Mouse (Mus musculus) c-Kit-positive CD71-negative TER-119-negative erythroid progenitor cells, embryonic 14.5 days (primary cell): ENCODE results near the gene H2-DMb2.

Experiments used
- DNase-seq: peaks from one replicate; pipeline ENCODE4 v3.0.0-alpha.2; 2013; ENCODE audit warnings: low read depth

Gene H2-DMb2

DNA sequence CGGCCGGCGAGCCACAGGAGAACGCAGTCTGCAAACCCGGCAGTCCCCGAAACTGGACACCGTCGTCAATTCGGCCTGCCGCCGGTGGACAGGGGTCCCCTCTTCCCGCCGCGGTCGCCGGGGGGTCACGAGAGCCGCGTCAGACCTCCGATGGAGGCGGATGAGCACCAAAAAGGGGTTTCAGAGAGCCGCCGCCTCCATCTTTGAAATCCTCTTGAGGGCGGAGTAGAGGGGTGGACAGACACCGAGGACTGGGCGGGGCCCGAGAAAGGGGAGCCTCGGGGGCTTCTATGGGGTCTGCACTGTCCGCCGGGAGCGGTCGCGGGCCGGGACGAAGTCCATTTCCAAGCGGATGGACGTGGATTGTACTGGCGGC, 24.2 kb upstream of the H2-DMb2 start:
- DNase-seq = no peak

DNA sequence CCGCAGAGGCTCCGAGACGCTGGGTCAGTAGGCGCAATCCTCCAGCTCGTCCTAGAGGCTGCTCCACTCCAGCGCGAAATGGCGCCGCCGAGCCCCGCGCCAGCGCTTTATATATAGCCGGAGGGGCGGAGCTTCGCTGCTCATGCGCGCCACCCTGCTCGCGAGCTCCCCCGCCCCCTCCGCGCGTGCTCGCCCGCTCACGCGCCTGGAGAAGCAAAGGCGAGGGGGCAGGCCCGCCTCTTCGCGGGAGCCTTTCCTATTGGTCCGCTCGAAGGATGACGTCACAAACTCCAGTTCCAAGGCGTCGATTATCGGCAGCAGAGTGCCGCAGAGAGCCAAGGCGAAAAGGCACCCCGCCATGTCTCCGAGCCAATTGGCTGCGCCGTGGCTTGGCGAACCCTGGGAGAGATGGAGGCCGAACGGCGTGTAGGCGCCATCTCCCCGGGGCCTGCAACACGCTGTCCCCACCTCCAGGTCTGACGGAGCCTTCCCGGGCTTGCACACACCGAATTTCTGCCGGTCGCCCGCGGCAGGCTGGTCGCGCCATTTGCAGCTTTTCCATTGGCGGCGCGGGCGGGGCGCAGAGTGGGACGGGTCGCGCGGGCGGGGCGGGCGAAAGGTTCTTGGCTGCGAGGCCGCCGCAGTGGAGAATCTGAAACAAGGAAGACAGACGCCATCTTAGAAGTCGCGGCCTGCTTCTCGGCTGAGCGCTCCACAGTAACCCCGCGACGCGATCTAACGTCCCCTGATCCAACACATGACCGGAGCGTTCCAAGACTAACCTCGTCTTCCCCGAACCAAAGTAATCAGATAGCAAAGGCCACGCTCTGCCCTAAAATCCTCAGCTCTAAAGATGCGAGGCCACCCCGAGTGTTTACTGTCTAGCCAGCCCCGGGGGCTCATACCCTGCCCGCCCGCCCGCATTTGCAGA, 23.6 kb upstream of the H2-DMb2 start, which contains the start of gene H2-DMa:
Gene H2-DMa, plus strand, starts transcription at position 293 of the 931 bp plus-strand sequence.
- peak; percentile 99 for DNase-seq

DNA sequence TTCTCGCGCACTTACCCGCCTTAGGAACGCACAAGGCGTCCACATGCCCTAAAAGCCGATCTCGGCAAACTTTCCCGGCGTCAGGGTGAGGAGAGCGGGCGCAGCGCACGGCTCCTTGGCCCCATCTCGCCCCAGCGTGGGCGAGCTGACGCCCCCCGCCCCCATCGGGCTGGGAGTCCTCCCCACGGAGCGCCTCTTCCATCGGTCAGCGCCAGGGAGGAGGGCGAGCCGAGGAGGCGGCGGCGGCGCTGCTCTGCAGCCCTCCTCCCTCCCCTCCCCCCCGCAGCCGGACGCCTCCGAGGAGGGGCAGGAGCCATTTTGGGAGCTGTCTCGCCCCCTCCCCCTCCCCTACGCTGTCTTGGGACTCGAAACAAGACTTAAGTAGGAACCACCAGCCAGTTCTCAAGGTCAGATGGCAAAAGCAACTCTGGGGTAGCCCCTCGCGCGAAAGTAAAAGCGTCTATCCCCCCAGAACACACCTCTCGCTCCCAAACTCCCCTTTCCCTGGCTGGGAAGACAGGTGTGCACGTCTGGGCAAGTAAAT, 22.9 kb upstream of the H2-DMb2 start:
- DNase-seq = no peak

DNA sequence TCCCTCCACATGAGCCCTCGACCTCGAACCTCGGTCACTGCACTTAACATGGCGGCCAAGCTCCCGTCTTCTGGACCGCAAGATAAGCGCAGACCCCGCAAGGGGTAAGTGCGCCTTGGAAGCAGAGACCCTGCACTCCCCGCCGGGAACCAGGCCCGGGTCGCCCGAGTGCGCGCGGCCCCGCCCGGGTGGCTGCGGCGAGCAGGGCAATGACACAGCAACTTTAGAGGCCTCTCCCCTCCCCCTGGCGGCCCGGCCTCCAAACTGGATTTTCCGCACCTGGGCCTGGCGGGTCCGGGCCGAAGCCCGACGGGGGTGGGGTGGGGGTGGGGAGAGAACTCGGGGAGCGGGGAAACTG, 22.3 kb upstream of the H2-DMb2 start:
- DNase-seq = no peak

DNA sequence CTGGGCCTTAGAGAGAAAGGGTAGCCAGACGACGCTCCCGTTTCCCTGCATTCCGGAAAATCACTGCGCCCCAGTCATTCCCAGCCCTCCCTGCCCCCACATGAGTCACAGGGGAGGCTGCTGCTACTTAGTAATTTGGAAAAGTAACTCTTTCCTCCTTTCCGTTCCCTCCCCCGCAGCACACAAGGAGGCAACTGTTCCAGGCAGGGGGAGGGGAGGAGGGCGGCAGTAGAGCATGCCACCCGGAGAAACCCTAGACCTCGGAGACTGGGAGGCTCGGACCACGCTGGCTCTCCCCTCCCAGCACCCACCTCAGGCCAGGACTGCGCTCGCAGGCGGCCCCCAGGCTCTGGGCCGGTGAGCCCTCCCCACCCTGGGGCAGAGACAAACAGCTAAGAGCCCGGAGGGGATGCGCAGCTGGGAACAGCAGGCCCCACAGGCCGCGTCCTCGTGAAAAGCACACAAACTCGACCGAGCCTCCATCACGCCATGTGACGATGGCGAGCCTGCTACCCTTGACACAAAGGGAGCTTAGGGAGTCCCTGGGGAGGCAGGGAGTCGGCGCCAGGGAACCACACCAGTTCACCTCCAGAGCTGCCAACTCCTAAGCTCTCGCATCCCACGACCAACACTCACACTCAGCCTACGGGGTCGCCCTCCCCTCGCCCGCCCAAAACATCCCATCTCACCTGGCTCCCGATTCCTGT, 21.8 kb upstream of the H2-DMb2 start:
- DNase-seq = no peak

DNA sequence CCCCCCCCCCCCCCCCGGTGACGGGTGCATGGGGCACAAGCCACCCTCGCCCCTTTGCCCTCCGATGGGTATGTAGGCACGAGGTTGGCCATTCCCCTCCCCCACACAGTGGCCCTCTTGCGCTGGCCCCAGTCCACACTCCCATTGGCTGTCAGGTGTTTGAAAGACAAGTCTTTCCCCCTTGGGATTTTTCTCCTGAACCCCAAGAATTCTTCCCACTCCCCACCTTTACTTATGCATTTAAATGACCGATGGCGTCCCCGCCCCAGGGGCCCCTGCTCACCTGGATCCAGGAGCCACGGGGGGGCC, 21.3 kb upstream of the H2-DMb2 start:
- no peak for DNase-seq

DNA sequence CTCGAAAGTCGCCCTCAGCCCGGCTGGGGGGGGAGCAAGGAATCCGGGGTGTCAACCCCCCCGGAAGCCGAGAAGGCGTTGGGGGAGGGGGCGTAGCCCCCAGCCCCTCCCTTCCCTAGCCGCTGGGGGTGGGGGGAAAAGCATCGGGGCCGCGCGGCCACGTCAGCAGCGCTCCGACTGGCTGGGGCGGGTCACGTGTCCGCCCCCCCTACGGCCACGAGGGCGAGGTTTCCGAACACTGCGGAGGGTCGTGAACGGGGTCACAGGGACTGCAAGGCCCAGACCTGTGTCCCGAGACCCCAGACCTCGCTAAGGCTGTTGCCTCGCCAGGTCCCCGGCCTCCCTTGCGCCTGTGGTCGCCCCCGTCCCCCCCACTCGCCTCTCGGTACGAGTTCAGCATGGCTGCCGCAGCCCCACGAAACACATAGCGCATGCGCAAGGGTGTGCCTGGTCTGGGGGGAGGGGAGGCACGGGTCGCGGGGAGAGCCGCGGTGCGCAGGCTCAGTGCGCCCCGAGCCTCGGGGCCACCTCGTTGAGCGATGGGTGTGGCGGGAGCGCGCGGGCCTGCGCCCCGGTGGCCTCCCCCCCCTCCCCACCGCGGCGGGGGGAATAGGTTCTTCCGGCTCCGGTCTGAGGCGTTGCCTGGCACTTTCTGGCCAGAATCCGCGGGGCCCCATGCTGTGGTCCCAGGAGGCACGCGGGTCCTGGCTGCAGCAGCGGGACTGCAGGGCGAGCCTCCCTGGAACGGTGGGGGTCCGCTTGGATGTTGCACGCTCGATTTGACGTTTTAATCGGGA, 20.7 kb upstream of the H2-DMb2 start, which contains the start of gene Brd2:
Gene Brd2, minus strand, starts transcription at position 447 of the 797 bp plus-strand sequence.
- peak; percentile 96 for DNase-seq

DNA sequence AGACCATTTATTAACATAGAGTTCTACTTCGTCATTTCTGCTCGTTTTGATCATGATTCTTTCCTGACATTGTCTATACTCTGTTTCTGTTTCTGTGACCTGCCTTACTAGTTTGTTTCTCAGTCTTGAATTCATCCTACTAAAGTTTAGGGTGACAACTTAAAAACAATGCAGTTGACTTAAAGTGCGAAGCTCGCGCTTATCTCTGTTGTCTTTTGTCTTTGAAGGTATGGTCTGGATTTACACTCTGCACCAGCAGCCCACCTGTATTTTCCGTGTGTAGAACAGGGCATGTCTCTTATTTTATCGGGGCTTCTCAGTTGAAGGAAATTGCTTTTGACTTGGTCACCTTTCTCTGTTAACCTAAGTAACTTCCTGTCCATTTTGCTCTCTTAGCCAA, 20.0 kb upstream of the H2-DMb2 start:
- DNase-seq = no peak

DNA sequence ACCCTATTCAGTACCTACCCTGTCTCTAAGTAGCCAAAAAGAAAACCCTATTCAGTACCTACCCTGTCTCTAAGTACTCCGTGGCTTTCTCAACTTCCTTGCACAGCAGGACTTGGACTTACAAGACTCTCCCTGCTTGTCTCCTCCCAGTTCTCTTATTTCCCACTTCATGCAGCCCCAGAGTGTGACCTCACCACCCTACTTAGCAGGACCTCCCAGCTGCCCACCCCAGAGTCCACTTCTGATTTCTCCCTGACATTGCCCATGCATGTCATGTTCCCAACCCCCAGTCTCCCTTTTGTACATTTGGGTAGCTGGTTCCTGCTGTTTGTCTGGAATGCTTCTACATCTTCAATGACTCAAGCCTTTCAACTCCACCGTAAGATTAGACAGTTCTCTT, 19.6 kb upstream of the H2-DMb2 start:
- DNase-seq = no peak

DNA sequence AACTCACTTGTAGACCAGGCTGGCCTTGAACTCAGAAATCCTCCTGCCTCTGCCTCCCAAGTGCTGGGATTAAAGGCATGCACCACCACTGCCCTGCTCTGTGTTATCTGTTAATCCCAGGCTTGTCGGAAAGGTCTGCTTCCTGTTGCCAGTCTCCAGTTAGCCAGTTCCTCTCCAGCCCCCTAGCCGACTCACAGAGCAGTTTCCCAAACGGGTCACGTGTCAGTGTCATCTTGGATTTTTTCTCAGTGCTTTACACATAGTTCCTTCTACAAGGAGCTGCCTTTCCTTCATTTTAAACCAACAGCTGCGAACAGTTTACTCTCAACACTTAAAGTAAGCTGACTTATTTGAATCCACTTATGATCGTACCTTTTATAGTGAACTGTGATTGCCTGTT, 18.5 kb upstream of the H2-DMb2 start:
- no peak for DNase-seq

DNA sequence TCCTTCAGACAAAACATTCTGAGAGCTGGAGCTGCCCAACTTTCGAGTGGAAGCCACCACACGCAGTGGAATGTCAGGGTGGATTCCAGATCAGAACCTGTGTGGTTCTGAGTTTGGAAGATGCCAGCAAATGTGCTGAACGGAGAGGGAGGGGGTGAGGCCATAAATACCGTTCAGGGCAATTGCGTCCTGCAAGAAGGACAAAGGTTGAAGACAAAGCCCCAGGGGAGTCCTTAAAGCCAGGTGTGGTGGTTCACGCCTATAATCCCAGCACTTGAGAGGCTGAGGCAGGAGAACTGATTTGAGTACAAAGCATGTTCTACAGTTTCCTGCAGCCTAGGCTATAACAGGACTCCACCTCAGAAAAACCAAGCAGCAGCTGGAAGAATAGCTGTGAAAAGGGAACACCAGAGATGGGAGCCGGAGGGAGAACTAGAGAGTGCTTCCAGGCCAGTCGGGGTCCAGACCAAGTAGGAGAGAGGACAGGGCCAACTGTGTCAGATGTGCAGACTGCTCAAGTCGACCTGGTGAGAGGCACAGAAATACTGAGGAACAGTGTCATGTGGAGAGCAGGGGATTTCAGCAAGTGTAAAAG, 16.2 kb upstream of the H2-DMb2 start:
- no peak for DNase-seq

DNA sequence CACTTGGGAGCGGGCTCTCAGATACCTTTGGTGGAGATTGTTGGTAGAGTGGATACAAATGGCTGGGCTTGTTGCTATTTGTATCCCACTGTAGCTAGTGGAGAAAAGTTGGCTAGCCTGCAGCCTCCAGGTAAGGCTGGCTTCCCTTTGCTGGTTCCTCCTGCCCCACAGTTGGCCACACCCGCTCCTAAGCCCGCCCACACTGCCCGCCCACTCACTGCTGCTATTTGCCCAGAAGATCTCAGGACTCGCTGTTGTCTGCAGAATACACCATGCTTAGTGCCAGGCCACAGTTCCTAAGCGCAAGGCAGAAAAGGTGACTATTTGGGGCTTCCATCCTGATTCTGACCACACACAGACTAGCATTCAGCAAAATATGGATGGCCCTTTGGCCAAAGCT, 15.6 kb upstream of the H2-DMb2 start:
- no peak for DNase-seq

DNA sequence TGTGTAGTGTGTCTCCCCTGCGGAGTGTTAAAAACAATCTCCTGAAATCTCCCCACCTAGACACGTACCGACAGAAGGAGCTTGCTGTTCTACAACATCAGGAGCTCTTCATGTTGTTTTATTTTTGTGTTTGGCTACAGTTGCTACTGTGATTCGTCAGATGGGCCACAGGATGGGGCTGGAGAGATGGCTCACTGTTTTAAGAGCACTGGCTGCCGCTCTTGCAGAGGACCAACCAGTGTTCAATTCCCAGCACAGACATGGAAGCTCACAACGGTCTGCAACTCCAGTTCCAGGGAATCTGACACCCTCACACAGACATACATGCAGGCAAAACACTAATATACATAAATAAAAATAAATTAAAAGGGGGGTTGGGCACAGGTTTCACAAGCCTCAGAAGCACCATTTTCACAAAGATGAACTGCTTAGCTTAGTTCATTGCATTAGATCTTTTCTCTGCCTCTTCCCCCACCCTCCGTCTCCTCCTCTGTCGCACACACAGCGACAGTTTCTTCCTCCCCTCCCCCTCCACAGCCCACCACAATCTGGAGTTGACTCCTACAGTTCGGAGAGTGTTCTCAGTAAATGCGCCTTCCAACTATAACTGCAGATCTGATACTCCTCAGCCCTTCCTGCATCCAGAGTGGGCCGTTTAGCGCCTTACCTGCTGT, 14.7 kb upstream of the H2-DMb2 start:
- no peak for DNase-seq

DNA sequence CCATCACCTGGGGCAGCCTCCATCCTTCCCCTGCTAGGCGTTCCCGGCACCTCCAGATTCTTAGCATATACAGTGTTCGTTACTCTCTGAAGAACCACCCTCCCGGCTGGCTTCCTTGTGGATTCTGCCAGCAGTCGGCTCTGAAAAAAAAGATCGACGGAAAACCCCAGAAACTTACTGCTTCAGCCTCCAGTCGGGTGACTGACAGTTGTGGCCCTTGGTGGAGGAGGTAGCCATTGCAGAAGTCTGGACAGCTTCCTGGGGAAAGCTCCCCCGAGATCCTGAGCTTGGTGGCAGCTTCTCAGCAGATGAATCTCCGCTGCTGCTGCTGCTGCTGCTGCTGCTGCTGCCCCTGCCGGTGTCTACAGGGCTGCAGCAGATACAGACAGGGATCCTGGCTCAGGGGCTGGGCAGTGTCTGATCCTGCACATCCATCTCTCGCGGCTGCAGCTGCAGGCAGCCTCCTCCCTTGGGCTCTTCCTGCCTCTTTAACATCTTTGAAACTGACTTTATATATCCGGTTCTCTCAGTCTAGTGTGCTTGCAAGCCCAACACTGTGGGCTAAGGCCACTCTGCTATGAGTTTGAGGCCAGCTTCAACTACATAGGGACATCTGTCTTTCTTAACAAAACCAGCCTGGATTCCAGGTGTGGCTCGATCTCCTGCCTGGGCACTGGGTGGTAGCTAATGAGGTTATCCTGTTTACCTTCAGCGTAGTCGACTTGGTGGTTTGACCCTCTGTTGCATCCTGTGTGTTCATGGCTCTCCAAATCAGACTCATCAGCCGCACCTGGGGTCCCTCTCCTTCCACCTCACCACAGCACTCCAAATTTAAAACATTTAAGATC, 13.9 kb upstream of the H2-DMb2 start:
- no peak for DNase-seq

DNA sequence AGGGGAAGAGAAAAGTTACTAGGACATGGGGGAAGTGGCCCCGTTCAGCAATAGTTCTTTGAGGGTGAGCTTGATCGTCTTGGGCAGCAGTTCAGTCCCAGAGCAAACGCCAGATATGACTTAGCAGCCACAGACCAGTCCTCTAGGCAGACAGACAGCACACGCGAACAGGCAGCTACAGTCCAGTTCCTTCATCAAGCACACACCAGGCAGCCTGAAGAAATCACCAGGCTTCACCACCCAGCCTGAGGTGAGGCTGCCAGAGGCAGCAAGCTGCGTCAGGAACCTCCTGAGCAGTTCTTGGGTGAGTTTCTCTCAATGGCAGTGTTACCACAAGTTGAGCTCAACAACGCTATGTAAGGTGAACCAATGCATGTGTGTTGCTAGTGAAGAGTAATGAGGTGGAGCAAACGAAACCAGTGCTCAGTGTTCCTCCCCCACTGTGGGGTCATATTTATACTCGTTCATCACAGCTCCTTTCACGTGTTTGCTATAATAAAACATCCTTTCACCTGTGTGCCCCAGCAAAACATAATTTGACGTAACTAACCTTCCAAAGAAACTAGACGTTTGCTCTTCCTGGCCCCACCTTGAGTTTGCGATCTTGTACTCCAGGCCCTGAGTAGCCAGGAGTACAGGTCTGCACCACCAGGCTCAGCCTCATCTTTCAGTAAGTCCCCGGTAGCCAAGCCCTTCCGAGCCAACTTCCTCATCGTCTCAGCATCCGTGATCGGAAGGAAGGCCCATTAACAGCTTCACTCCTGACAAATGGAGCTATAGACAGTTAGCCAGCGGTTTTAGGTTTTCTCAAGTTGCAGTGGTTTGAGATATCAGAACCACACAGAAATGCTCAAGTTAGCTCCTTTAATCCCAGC, 12.8 kb upstream of the H2-DMb2 start:
- no peak for DNase-seq

DNA sequence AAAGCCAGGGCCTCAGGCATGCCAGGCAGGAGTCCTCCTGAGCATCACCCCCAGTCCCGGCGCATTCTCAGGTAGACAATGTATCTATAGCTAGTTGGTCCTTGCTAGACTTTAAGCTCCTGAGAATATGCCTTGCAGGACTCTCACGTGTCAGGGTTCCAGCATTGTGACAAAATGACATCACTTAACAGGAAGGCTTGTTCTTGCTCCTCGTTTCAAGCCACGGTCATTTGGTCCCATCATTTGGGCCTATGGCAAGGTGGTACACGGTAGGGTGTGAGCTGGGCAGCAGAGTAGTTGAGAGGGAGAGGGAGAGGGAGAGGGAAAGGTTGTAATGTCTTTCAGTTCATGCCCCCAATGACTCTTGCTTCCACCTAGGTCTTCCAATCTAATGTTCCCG, 11.2 kb upstream of the H2-DMb2 start:
- DNase-seq = no peak

DNA sequence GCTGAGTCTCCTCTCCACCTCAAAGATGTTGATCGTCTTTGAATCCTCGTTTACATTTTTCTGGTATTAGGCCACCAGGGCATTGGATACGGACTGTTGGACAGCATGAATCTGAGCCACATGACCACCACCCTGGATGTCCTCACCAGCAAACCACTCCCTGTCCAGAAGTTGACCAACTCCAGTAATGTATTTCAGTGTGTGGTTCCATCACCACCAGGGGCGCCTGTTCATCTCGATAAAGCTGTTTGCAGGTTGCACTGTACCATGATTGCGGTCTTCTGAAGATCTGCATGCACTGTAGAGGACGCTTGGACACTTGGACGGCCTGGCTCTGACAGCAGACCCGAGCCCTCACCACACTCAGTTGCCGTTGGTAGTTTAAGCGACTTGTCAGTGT, 9.8 kb upstream of the H2-DMb2 start:
- DNase-seq = no peak

DNA sequence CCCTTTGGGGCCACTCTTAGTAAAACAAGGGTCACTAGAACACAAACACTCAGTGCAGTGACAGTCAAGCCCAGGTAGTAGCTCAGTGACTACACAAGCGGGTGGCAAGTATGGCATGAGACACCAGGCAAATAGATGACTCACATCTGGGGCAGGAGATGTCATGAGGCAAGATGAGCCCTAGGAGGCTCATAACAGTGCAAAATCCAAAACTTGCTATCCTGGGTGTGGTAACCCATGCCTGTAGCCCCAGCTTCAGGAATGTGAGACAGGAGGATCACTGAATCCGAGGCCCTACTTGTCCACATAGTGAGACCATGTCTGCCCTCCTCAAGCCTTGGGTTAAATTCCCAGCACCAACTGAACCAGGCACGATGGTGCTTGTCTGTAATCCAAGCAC, 8.7 kb upstream of the H2-DMb2 start:
- no peak for DNase-seq
